Mouse (Mus musculus) stomach, postnatal 0 days (tissue): ENCODE data around the gene Gm10337. TPM values are rescaled to one million over a fixed set of nuclear protein-coding genes. Genes with fewer than 3 reads are reported as not detected.

Source experiments
- ATAC-seq: fragments of 200-750 bp; cut with Nextera tagmentation; 2 replicates; pipeline ENCODE4 v1.8.0; 2017; ENCODE audit not compliant: low FRiP score, low TSS enrichment
- DNase-seq: peaks from one replicate; pipeline ENCODE4 v3.0.0-alpha.2; 2016; ENCODE audit warnings: low spot score
- H3K27ac ChIP-seq: fragments of 300-500 bp; sonication (generic); replicated peaks from 2 replicates; pipeline ENCODE4 v1.5.1; 2014; ENCODE audit warnings: mild to moderate bottlenecking, control low read depth
- H3K27me3 ChIP-seq: fragments of 300-500 bp; sonication (generic); 2 replicates; pipeline ENCODE4 v1.6.1; 2014; ENCODE audit warnings: low read length; ENCODE audit not compliant: control insufficient read depth, insufficient read depth
- H3K36me3 ChIP-seq: fragments of 300-500 bp; sonication (generic); 2 replicates; pipeline ENCODE4 v1.6.1; 2014; ENCODE audit warnings: low read length, mixed read lengths; ENCODE audit not compliant: control insufficient read depth, insufficient read depth
- H3K4me1 ChIP-seq: fragments of 300-500 bp; sonication (generic); replicated peaks from 2 replicates; pipeline ENCODE4 v1.6.1; 2014; ENCODE audit warnings: antibody characterized with exemption; ENCODE audit not compliant: control insufficient read depth, insufficient read depth
- H3K4me2 ChIP-seq: fragments of 300-500 bp; sonication (generic); replicated peaks from 2 replicates; pipeline ENCODE4 v1.6.1; 2014; ENCODE audit warnings: low read depth, mild to moderate bottlenecking, control low read depth, moderate library complexity
- H3K4me3 ChIP-seq: fragments of 300-500 bp; sonication (generic); 2 replicates; pipeline ENCODE4 v1.5.1; 2014; ENCODE audit warnings: low read depth, low read length, control low read depth
- H3K9ac ChIP-seq: fragments of 300-500 bp; sonication (generic); 2 replicates; pipeline ENCODE4 v1.6.1; 2014; ENCODE audit warnings: mild to moderate bottlenecking, low read length, control low read depth, mixed read lengths
- H3K9me3 ChIP-seq: fragments of 300-500 bp; sonication (generic); 2 replicates; pipeline ENCODE4 v1.6.1; 2016; ENCODE audit warnings: low read length; ENCODE audit not compliant: control insufficient read depth
- CTCF ChIP-seq: IDR thresholded peaks from 2 replicates; pipeline ENCODE4 v1.5.1; 2016; ENCODE audit warnings: antibody characterized with exemption, low read depth, mild to moderate bottlenecking, moderate library complexity
- EP300 ChIP-seq: optimal IDR thresholded peaks from 2 replicates; pipeline ENCODE3; 2016; ENCODE audit warnings: antibody characterized with exemption
- WGBS: fragments of 180-500 bp; shearing (Covaris S2); extraction: QIAGEN DNeasy Blood & Tissue Kit; methylation state at CpG from one replicate; pipeline ENCODE4 v1.1.7; 2014; 5-methylcytosine and 5-hydroxymethylcytosine counted together
- polyA plus RNA-seq: library from polyadenylated mRNA; unstranded; fragments of >200 nt; fragmentation: Nextera tagmentation; extraction: Ambion mirVana; gene quantifications from 2 replicates; pipeline ENCODE4 v1.2.1, GENCODE M21; 2015

The Gm10337 gene
- polyA plus RNA-seq, 1 experiment from 2014 or later = not detected

- DNase-seq (no peak), ATAC-seq (no peak)
- WGBS = 2% methylated on average over 12 of the region's 12 CpGs
- peak overlapping the region; percentile 64 for H3K4me3 ChIP-seq
- H3K27ac ChIP-seq = peak overlapping the region; percentile 82
- no peaks in the 10 kb centered on the region for H3K27me3 ChIP-seq
- no peaks in the 10 kb centered on the region for H3K9me3 ChIP-seq
- no peaks in the 10 kb centered on the region for H3K36me3 ChIP-seq
- peak overlapping the region; percentile 62 for H3K9ac ChIP-seq
- peak overlapping the region; percentile 91 for H3K4me2 ChIP-seq
- no peak for TF ChIP-seq EP300
- TF ChIP-seq CTCF = 0 out of 2 replicates have a peak, but pooled peaks have one; percentile 16
- no peaks in the 10 kb centered on the region for H3K4me1 ChIP-seq
Observed at GRCm38 (mm10) chr15:102516293-102516692, 12.8 kb downstream of the Gm10337 start.

- WGBS = under 1% methylated on average over 43 of the region's 43 CpGs
- no peaks in the 10 kb centered on the region for H3K27me3 ChIP-seq
- no peaks in the 10 kb centered on the region for H3K36me3 ChIP-seq
- peak within 1 kb of the TSS; percentile 82 for H3K27ac ChIP-seq
- ATAC-seq (no peak), DNase-seq (peak; percentile 72)
- no peaks in the 10 kb centered on the region for H3K9me3 ChIP-seq
- H3K9ac ChIP-seq = peak within 1 kb of the TSS; percentile 62
- peak within 1 kb of the TSS; percentile 64 for H3K4me3 ChIP-seq
- TF ChIP-seq EP300 = no peak
- TF ChIP-seq CTCF = peak; percentile 23; the same call in 1 of the 2 replicates
- peak within 1 kb of the TSS; percentile 91 for H3K4me2 ChIP-seq
- no peaks in the 10 kb centered on the region for H3K4me1 ChIP-seq
Observed at GRCm38 (mm10) chr15:102516728-102517404, 13.3 kb downstream of the Gm10337 start, which contains the start of gene Map3k12. TSS of gene Map3k12 (minus strand) at chr15:102517064.

GRCm38 (mm10) chr15:102517631-102517975 lies 14.1 kb downstream of the Gm10337 start:
- H3K9ac ChIP-seq = peak overlapping the region; percentile 62

GRCm38 (mm10) chr15:102517976-102518858 lies 14.7 kb downstream of the Gm10337 start, which contains the start of gene Tarbp2:
TSS of gene Tarbp2 (plus strand) at chr15:102518192.
- Histone ChIP-seq H3K4me1 (no peaks in the 10 kb centered on the region), H3K9ac (peak within 1 kb of the TSS; percentile 85), H3K27me3 (no peaks in the 10 kb centered on the region), H3K36me3 (peaks cover 3% of the 10 kb centered on the region; the same call in 1 of the 2 replicates), H3K27ac (peak within 1 kb of the TSS; percentile 99), H3K9me3 (no peaks in the 10 kb centered on the region), H3K4me3 (peak within 1 kb of the TSS; percentile 64), H3K4me2 (peak within 1 kb of the TSS; percentile 91)
- under 1% methylated on average over 59 of the region's 60 CpGs for whole genome bisulfite sequencing
- no peak for TF ChIP-seq CTCF
- TF ChIP-seq EP300 = no peak
- peak; percentile 100 for DNase-seq
- ATAC-seq = peak; percentile 95

More at GRCm38 (mm10) chr15:102517631-102517975, 14.1 kb downstream of the Gm10337 start:
- Histone ChIP-seq H3K9me3 (no peaks in the 10 kb centered on the region), H3K27me3 (no peaks in the 10 kb centered on the region), H3K4me3 (peak overlapping the region; percentile 64), H3K36me3 (peaks cover 3% of the 10 kb centered on the region; the same call in 1 of the 2 replicates), H3K4me1 (no peaks in the 10 kb centered on the region), H3K27ac (peak overlapping the region; percentile 82), H3K4me2 (peak overlapping the region; percentile 91)
- DNase-seq = no peak
- no peak for ATAC-seq
- under 1% methylated on average over 10 of the region's 10 CpGs for WGBS
- no peak for TF ChIP-seq CTCF
- no peak for TF ChIP-seq EP300

- no peak for DNase-seq
- peak overlapping the region; percentile 85 for H3K9ac ChIP-seq
- H3K4me3 ChIP-seq = peak overlapping the region; percentile 64
- peak overlapping the region; percentile 99 for H3K27ac ChIP-seq
- TF ChIP-seq EP300 (no peak), CTCF (no peak)
- H3K36me3 ChIP-seq = peaks cover 4% of the 10 kb centered on the region; the same call in 1 of the 2 replicates
- no peak for ATAC-seq
- H3K27me3 ChIP-seq = no peaks in the 10 kb centered on the region
- no peaks in the 10 kb centered on the region for H3K4me1 ChIP-seq
- H3K9me3 ChIP-seq = no peaks in the 10 kb centered on the region
- peak overlapping the region; percentile 91 for H3K4me2 ChIP-seq
- WGBS = 11% methylated on average over 9 of the region's 9 CpGs
Observed at GRCm38 (mm10) chr15:102518859-102519201, 15.3 kb downstream of the Gm10337 start.
